Mouse (Mus musculus): Measurements from ENCODE around the gene Slc28a1. TPM values are rescaled to one million over a fixed set of nuclear protein-coding genes. Genes with fewer than 3 reads are reported as not detected.
"Not testable (repeated sequence)": the region's sequence is repeated elsewhere in the genome, so short reads cannot be mapped to it uniquely, and the experiment has no call there.

The Slc28a1 gene
- polyA plus RNA-seq, 1 experiment from 2014 or later: not detected

GRCm38 (mm10) chr7:81152306-81152705, 37.7 kb downstream of the Slc28a1 start:
- 95% methylated on average over 10 of the region's 10 CpGs for WGBS
- H3K36me3 ChIP-seq (ENCODE audit: control insufficient read depth, insufficient read depth, low read length): no peaks in the 10 kb centered on the region
- no peak overlapping the region for H3K27ac ChIP-seq (ENCODE audit: low read length)
- no peaks in the 10 kb centered on the region for H3K4me1 ChIP-seq (ENCODE audit: control insufficient read depth, insufficient read depth, low read length)
- no peaks in the 10 kb centered on the region for H3K27me3 ChIP-seq (ENCODE audit: control insufficient read depth, insufficient read depth, low read depth, low read length)
- H3K9me3 ChIP-seq (replicated peaks; ENCODE audit: control insufficient read depth, low read length, poor library complexity, severe bottlenecking): no peaks in the 10 kb centered on the region; the same call in 1 of the 2 replicates
- H3K4me3 ChIP-seq (ENCODE audit: low read depth, low read length): no peak overlapping the region
- H3K4me2 ChIP-seq (ENCODE audit: low read length): no peak overlapping the region
- H3K9ac ChIP-seq (ENCODE audit: low read depth, low read length): no peak overlapping the region
- no peak for ATAC-seq

- Histone ChIP-seq H3K9ac (ENCODE audit: low read depth, low read length) (no peak overlapping the region), H3K4me2 (ENCODE audit: low read length) (no peak overlapping the region), H3K9me3 (replicated peaks; ENCODE audit: control insufficient read depth, low read length, poor library complexity, severe bottlenecking) (no peaks in the 10 kb centered on the region; the same call in 1 of the 2 replicates), H3K27me3 (ENCODE audit: control insufficient read depth, insufficient read depth, low read depth, low read length) (no peaks in the 10 kb centered on the region), H3K36me3 (ENCODE audit: control insufficient read depth, insufficient read depth, low read length) (no peaks in the 10 kb centered on the region), H3K4me1 (ENCODE audit: control insufficient read depth, insufficient read depth, low read length) (no peaks in the 10 kb centered on the region), H3K27ac (ENCODE audit: low read length) (no peak overlapping the region), H3K4me3 (ENCODE audit: low read depth, low read length) (no peak overlapping the region)
- WGBS: 91% methylated on average over 7 of the region's 7 CpGs
- no peak for ATAC-seq
Observed at GRCm38 (mm10) chr7:81152826-81153225, 38.2 kb downstream of the Slc28a1 start.

GRCm38 (mm10) chr7:81153327-81153726, 38.7 kb downstream of the Slc28a1 start:
- Histone ChIP-seq H3K9me3 (replicated peaks; ENCODE audit: control insufficient read depth, low read length, poor library complexity, severe bottlenecking) (no peaks in the 10 kb centered on the region; the same call in 1 of the 2 replicates), H3K9ac (ENCODE audit: low read depth, low read length) (no peak overlapping the region), H3K4me2 (ENCODE audit: low read length) (no peak overlapping the region), H3K4me1 (ENCODE audit: control insufficient read depth, insufficient read depth, low read length) (no peaks in the 10 kb centered on the region), H3K4me3 (ENCODE audit: low read depth, low read length) (no peak overlapping the region), H3K27me3 (ENCODE audit: control insufficient read depth, insufficient read depth, low read depth, low read length) (no peaks in the 10 kb centered on the region), H3K27ac (ENCODE audit: low read length) (no peak overlapping the region), H3K36me3 (ENCODE audit: control insufficient read depth, insufficient read depth, low read length) (no peaks in the 10 kb centered on the region)
- no peak for ATAC-seq
- WGBS: 91% methylated on average over 6 of the region's 6 CpGs

GRCm38 (mm10) chr7:81154244-81154643, 39.6 kb downstream of the Slc28a1 start:
- not testable (repeated sequence) for ATAC-seq

GRCm38 (mm10) chr7:81154960-81155359, 40.4 kb downstream of the Slc28a1 start:
- Histone ChIP-seq H3K9me3 (replicated peaks; ENCODE audit: control insufficient read depth, low read length, poor library complexity, severe bottlenecking) (no peaks in the 10 kb centered on the region; the same call in 1 of the 2 replicates), H3K36me3 (ENCODE audit: control insufficient read depth, insufficient read depth, low read length) (no peaks in the 10 kb centered on the region), H3K4me3 (ENCODE audit: low read depth, low read length) (no peak overlapping the region), H3K4me2 (ENCODE audit: low read length) (no peak overlapping the region), H3K4me1 (ENCODE audit: control insufficient read depth, insufficient read depth, low read length) (no peaks in the 10 kb centered on the region), H3K27ac (ENCODE audit: low read length) (no peak overlapping the region), H3K9ac (ENCODE audit: low read depth, low read length) (no peak overlapping the region), H3K27me3 (ENCODE audit: control insufficient read depth, insufficient read depth, low read depth, low read length) (no peaks in the 10 kb centered on the region)
- 0% methylated on average over 3 of the region's 3 CpGs for WGBS
- ATAC-seq: no peak

More at GRCm38 (mm10) chr7:81154244-81154643, 39.6 kb downstream of the Slc28a1 start:
- H3K4me2 ChIP-seq (ENCODE audit: low read length); H3K4me1 ChIP-seq (ENCODE audit: control insufficient read depth, insufficient read depth, low read length); H3K27ac ChIP-seq (ENCODE audit: low read length); H3K36me3 ChIP-seq (ENCODE audit: control insufficient read depth, insufficient read depth, low read length); H3K9me3 ChIP-seq (replicated peaks; ENCODE audit: control insufficient read depth, low read length, poor library complexity, severe bottlenecking); H3K27me3 ChIP-seq (ENCODE audit: control insufficient read depth, insufficient read depth, low read depth, low read length); H3K4me3 ChIP-seq (ENCODE audit: low read depth, low read length); H3K9ac ChIP-seq (ENCODE audit: low read depth, low read length): not testable (repeated sequence)

- H3K9ac ChIP-seq (ENCODE audit: low read depth, low read length): no peak overlapping the region
- H3K36me3 ChIP-seq (ENCODE audit: control insufficient read depth, insufficient read depth, low read length): no peaks in the 10 kb centered on the region
- H3K27me3 ChIP-seq (ENCODE audit: control insufficient read depth, insufficient read depth, low read depth, low read length): no peaks in the 10 kb centered on the region
- no peaks in the 10 kb centered on the region for H3K4me1 ChIP-seq (ENCODE audit: control insufficient read depth, insufficient read depth, low read length)
- no peak for ATAC-seq
- no peak overlapping the region for H3K27ac ChIP-seq (ENCODE audit: low read length)
- 78% methylated on average over 7 of the region's 7 CpGs for WGBS
- no peak overlapping the region for H3K4me3 ChIP-seq (ENCODE audit: low read depth, low read length)
- H3K9me3 ChIP-seq (replicated peaks; ENCODE audit: control insufficient read depth, low read length, poor library complexity, severe bottlenecking): no peaks in the 10 kb centered on the region
- H3K4me2 ChIP-seq (ENCODE audit: low read length): no peak overlapping the region
Observed at GRCm38 (mm10) chr7:81158933-81159332, 44.3 kb downstream of the Slc28a1 start.

- no peak for ATAC-seq
- no peak overlapping the region for H3K4me2 ChIP-seq (ENCODE audit: low read length)
- H3K27ac ChIP-seq (ENCODE audit: low read length): no peak overlapping the region
- H3K9me3 ChIP-seq (replicated peaks; ENCODE audit: control insufficient read depth, low read length, poor library complexity, severe bottlenecking): no peaks in the 10 kb centered on the region
- no peaks in the 10 kb centered on the region for H3K36me3 ChIP-seq (ENCODE audit: control insufficient read depth, insufficient read depth, low read length)
- no peaks in the 10 kb centered on the region for H3K4me1 ChIP-seq (ENCODE audit: control insufficient read depth, insufficient read depth, low read length)
- no peak overlapping the region for H3K4me3 ChIP-seq (ENCODE audit: low read depth, low read length)
- H3K27me3 ChIP-seq (ENCODE audit: control insufficient read depth, insufficient read depth, low read depth, low read length): no peaks in the 10 kb centered on the region
- 74% methylated on average over 9 of the region's 9 CpGs for WGBS
- no peak overlapping the region for H3K9ac ChIP-seq (ENCODE audit: low read depth, low read length)
Observed at GRCm38 (mm10) chr7:81161666-81162065, 47.1 kb downstream of the Slc28a1 start.

- no peak overlapping the region for H3K4me2 ChIP-seq (ENCODE audit: low read length)
- no peaks in the 10 kb centered on the region for H3K4me1 ChIP-seq (ENCODE audit: control insufficient read depth, insufficient read depth, low read length)
- 33% methylated on average over 4 of the region's 4 CpGs for whole genome bisulfite sequencing
- peak; percentile 68; the same call in 1 of the 2 replicates for ATAC-seq
- no peaks in the 10 kb centered on the region for H3K9me3 ChIP-seq (replicated peaks; ENCODE audit: control insufficient read depth, low read length, poor library complexity, severe bottlenecking)
- no peak overlapping the region for H3K9ac ChIP-seq (ENCODE audit: low read depth, low read length)
- no peak overlapping the region for H3K27ac ChIP-seq (ENCODE audit: low read length)
- H3K4me3 ChIP-seq (ENCODE audit: low read depth, low read length): no peak overlapping the region
- H3K27me3 ChIP-seq (ENCODE audit: control insufficient read depth, insufficient read depth, low read depth, low read length): no peaks in the 10 kb centered on the region
- no peaks in the 10 kb centered on the region for H3K36me3 ChIP-seq (ENCODE audit: control insufficient read depth, insufficient read depth, low read length)
Observed at GRCm38 (mm10) chr7:81162345-81162744, 47.7 kb downstream of the Slc28a1 start.

- ATAC-seq: no peak
- H3K9ac ChIP-seq (ENCODE audit: low read depth, low read length): no peak overlapping the region
- H3K4me3 ChIP-seq (ENCODE audit: low read depth, low read length): no peak overlapping the region
- no peak overlapping the region for H3K27ac ChIP-seq (ENCODE audit: low read length)
- no peaks in the 10 kb centered on the region for H3K27me3 ChIP-seq (ENCODE audit: control insufficient read depth, insufficient read depth, low read depth, low read length)
- no peaks in the 10 kb centered on the region for H3K4me1 ChIP-seq (ENCODE audit: control insufficient read depth, insufficient read depth, low read length)
- H3K4me2 ChIP-seq (ENCODE audit: low read length): no peak overlapping the region
- 63% methylated on average over 7 of the region's 7 CpGs for WGBS
- no peaks in the 10 kb centered on the region for H3K36me3 ChIP-seq (ENCODE audit: control insufficient read depth, insufficient read depth, low read length)
- H3K9me3 ChIP-seq (replicated peaks; ENCODE audit: control insufficient read depth, low read length, poor library complexity, severe bottlenecking): no peaks in the 10 kb centered on the region
Observed at GRCm38 (mm10) chr7:81164411-81164810, 49.8 kb downstream of the Slc28a1 start.
